Comparison of ENCODE assay signal across 27 mouse cellular contexts in genomic region chr3:83148055-83148447, GRCm38 (mm10). TPM values are rescaled to one million over a fixed set of nuclear protein-coding genes. Genes with fewer than 3 reads are reported as not detected.
DNase-seq lines count a peak whose midpoint lies in the region; ATAC-seq and TF ChIP-seq lines count a peak whose summit lies in the region.
"Had no signal": no experiment of that assay in that cellular context is flagged by ENCODE, and none has a peak within 500 bp of the region (broad histone marks: within the 10 kb centered on the region; RNA-seq: fewer than 3 reads in every experiment).

No protein-coding gene starts in this region.

- no peak for TF ChIP-seq CTCF in brain, embryonic 14.5 days (IDR thresholded peaks at IDR 0.05; ENCODE audit: borderline replicate concordance, extremely low read depth, insufficient read depth, insufficient read length)
- no peak for TF ChIP-seq CTCF in midbrain, postnatal 0 days (IDR thresholded peaks at IDR 0.05)

- DNase-seq in hindbrain, embryonic 14.5 days (ENCODE audit: low spot score) = no peak
- DNase-seq in brain, embryonic 14.5 days (ENCODE audit: low read depth) = peak; percentile 59
- DNase-seq in midbrain, postnatal 0 days (ENCODE audit: low spot score) = no peak
- DNase-seq in thymus, postnatal 14 days = no peak
- no peak for DNase-seq in layer of hippocampus, adult 11-12 months (ENCODE audit: low spot score)
- DNase-seq: adrenal gland, adult 2 months; cerebellum, adult 9-11 months; gastrocnemius, postnatal 36 days; heart, adult 2 months; heart, postnatal 14 days; kidney, adult 18-20 months; liver; thymus, adult 18-20 months; thymus, postnatal 4 days had no signal

- peak overlapping the region; percentile 43; the same call in 1 of the 2 replicates for H3K27ac ChIP-seq in hindbrain, embryonic 14.5 days
- H3K27ac ChIP-seq in hindbrain, embryonic 13.5 days = no peak overlapping the region
- H3K27ac ChIP-seq in forebrain, embryonic 16.5 days (ENCODE audit: low read length) = peak overlapping the region; percentile 25
- peak overlapping the region; percentile 4; the same call in 1 of the 2 replicates for H3K27ac ChIP-seq in midbrain, postnatal 0 days (ENCODE audit: low read depth, low read length)
- H3K27ac ChIP-seq: embryonic facial prominence, embryonic 15.5 days; heart, adult 2 months; heart, embryonic 13.5 days; kidney, postnatal 0 days; limb, embryonic 10.5 days; liver, embryonic 15.5 days; macrophage; stomach, embryonic 15.5 days had no signal

- H3K27me3 ChIP-seq in hindbrain, embryonic 14.5 days (ENCODE audit: control insufficient read depth, insufficient read depth, low read length) = no peaks in the 10 kb centered on the region
- H3K27me3 ChIP-seq in hindbrain, embryonic 13.5 days = no peaks in the 10 kb centered on the region
- no peaks in the 10 kb centered on the region for H3K27me3 ChIP-seq in forebrain, embryonic 16.5 days (replicated peaks; ENCODE audit: control insufficient read depth, insufficient read depth, low read length)
- no peaks in the 10 kb centered on the region for H3K27me3 ChIP-seq in midbrain, postnatal 0 days (ENCODE audit: insufficient read depth, low read length)
- H3K27me3 ChIP-seq: embryonic facial prominence, embryonic 15.5 days; heart, embryonic 13.5 days; liver, embryonic 15.5 days; stomach, embryonic 15.5 days had no signal

- H3K9me3 ChIP-seq in hindbrain, embryonic 14.5 days (ENCODE audit: control insufficient read depth, low read length) = no peaks in the 10 kb centered on the region
- H3K9me3 ChIP-seq in hindbrain, embryonic 13.5 days = no peaks in the 10 kb centered on the region
- no peaks in the 10 kb centered on the region for H3K9me3 ChIP-seq in forebrain, embryonic 16.5 days (ENCODE audit: control insufficient read depth, low read length)
- no peaks in the 10 kb centered on the region for H3K9me3 ChIP-seq in midbrain, postnatal 0 days (ENCODE audit: low read length)
- H3K9me3 ChIP-seq: embryonic facial prominence, embryonic 15.5 days; heart, embryonic 13.5 days; limb, embryonic 10.5 days; liver, embryonic 15.5 days; stomach, embryonic 15.5 days had no signal

- no peak overlapping the region for H3K4me2 ChIP-seq in hindbrain, embryonic 14.5 days (replicated peaks)
- no peak overlapping the region for H3K4me2 ChIP-seq in hindbrain, embryonic 13.5 days
- H3K4me2 ChIP-seq in forebrain, embryonic 16.5 days (ENCODE audit: low read length) = no peak overlapping the region
- H3K4me2 ChIP-seq in midbrain, postnatal 0 days (ENCODE audit: low read depth, low read length, poor library complexity, severe bottlenecking) = no peak overlapping the region
- H3K4me2 ChIP-seq: embryonic facial prominence, embryonic 15.5 days; heart, embryonic 13.5 days; liver, embryonic 15.5 days; stomach, embryonic 15.5 days had no signal

- 12% methylated on average over 4 of the region's 4 CpGs for WGBS in hindbrain, embryonic 14.5 days
- 17% methylated on average over 4 of the region's 4 CpGs for WGBS in hindbrain, embryonic 13.5 days
- WGBS in forebrain, embryonic 16.5 days = 29% methylated on average over 4 of the region's 4 CpGs
- WGBS in midbrain, postnatal 0 days = 12% methylated on average over 4 of the region's 4 CpGs

- no peaks in the 10 kb centered on the region for H3K36me3 ChIP-seq in hindbrain, embryonic 14.5 days (replicated peaks; ENCODE audit: control insufficient read depth, insufficient read depth)
- H3K36me3 ChIP-seq in hindbrain, embryonic 13.5 days = no peaks in the 10 kb centered on the region
- H3K36me3 ChIP-seq in forebrain, embryonic 16.5 days (ENCODE audit: control insufficient read depth, insufficient read depth) = no peaks in the 10 kb centered on the region
- H3K36me3 ChIP-seq in midbrain, postnatal 0 days (ENCODE audit: insufficient read depth, low read length) = no peaks in the 10 kb centered on the region
- H3K36me3 ChIP-seq: embryonic facial prominence, embryonic 15.5 days; heart, embryonic 13.5 days; limb, embryonic 10.5 days; liver, embryonic 15.5 days; stomach, embryonic 15.5 days had no signal

- TF ChIP-seq POLR2A in brain, embryonic 14.5 days (IDR thresholded peaks at IDR 0.05; ENCODE audit: borderline replicate concordance, extremely low read depth, insufficient read depth, insufficient read length, poor library complexity, severe bottlenecking) = no peak

- ATAC-seq in hindbrain, embryonic 14.5 days (ENCODE audit: low FRiP score) = no peak
- no peak for ATAC-seq in hindbrain, embryonic 13.5 days (ENCODE audit: low FRiP score)
- ATAC-seq in forebrain, embryonic 16.5 days = peak; percentile 82
- no peak for ATAC-seq in midbrain, postnatal 0 days (ENCODE audit: low FRiP score)

- H3K4me1 ChIP-seq in hindbrain, embryonic 14.5 days (replicated peaks; ENCODE audit: control insufficient read depth, insufficient read depth, low read length) = peaks cover 8% of the 10 kb centered on the region
- peaks cover 8% of the 10 kb centered on the region for H3K4me1 ChIP-seq in hindbrain, embryonic 13.5 days (replicated peaks)
- peaks cover 5% of the 10 kb centered on the region; the same call in 1 of the 2 replicates for H3K4me1 ChIP-seq in forebrain, embryonic 16.5 days (replicated peaks; ENCODE audit: control insufficient read depth, insufficient read depth, low read length)
- 0 out of 2 replicates have a peak, but pooled peaks cover 3% of the 10 kb centered on the region for H3K4me1 ChIP-seq in midbrain, postnatal 0 days (ENCODE audit: insufficient read depth, low read length)
- H3K4me1 ChIP-seq: embryonic facial prominence, embryonic 15.5 days; heart, embryonic 13.5 days; limb, embryonic 10.5 days; liver, embryonic 15.5 days; stomach, embryonic 15.5 days had no signal

- peak overlapping the region; percentile 12; the same call in 1 of the 2 replicates for H3K9ac ChIP-seq in hindbrain, embryonic 14.5 days
- no peak overlapping the region for H3K9ac ChIP-seq in hindbrain, embryonic 13.5 days
- no peak overlapping the region for H3K9ac ChIP-seq in forebrain, embryonic 16.5 days (replicated peaks; ENCODE audit: low read depth, low read length)
- H3K9ac ChIP-seq in midbrain, postnatal 0 days (replicated peaks; ENCODE audit: low read length, poor library complexity, severe bottlenecking) = no peak overlapping the region
- H3K9ac ChIP-seq: embryonic facial prominence, embryonic 15.5 days; heart, embryonic 13.5 days; liver, embryonic 15.5 days; stomach, embryonic 15.5 days had no signal

- H3K4me3 ChIP-seq in hindbrain, embryonic 14.5 days (replicated peaks; ENCODE audit: low read length) = no peak overlapping the region
- no peak overlapping the region for H3K4me3 ChIP-seq in hindbrain, embryonic 13.5 days
- H3K4me3 ChIP-seq in forebrain, embryonic 16.5 days (replicated peaks; ENCODE audit: low read length) = no peak overlapping the region
- no peak overlapping the region for H3K4me3 ChIP-seq in midbrain, postnatal 0 days (ENCODE audit: low read depth, low read length)
- H3K4me3 ChIP-seq: embryonic facial prominence, embryonic 15.5 days; heart, adult 2 months; heart, embryonic 13.5 days; limb, embryonic 10.5 days; liver, embryonic 15.5 days; myocyte; stomach, embryonic 15.5 days had no signal

RNA-seq across cellular contexts. Expression of gene Dchs2, which starts 20.3 kb away (rescaled TPM):
- 2.1 and 2.3 TPM in 2 replicates for polyA plus RNA-seq in hindbrain, embryonic 14.5 days (2014; fragmentation: Nextera tagmentation; extraction: Ambion mirVana)
- 0.87 and 0.98 TPM in 2 replicates for polyA plus RNA-seq in hindbrain, embryonic 13.5 days (2015; fragmentation: Nextera tagmentation; extraction: Ambion mirVana)
- 0.69 and 1.8 TPM in 2 replicates for polyA plus RNA-seq in brain, embryonic 14.5 days (2012; rRNA removed)
- 0.51 and 0.68 TPM in 2 replicates for polyA plus RNA-seq in forebrain, embryonic 16.5 days (2015; fragmentation: Nextera tagmentation; extraction: Ambion mirVana)
- 7.6 and 8.7 TPM in 2 replicates for total RNA-seq in midbrain, postnatal 0 days (2014; rRNA removed)
- polyA plus RNA-seq in midbrain, postnatal 0 days (2015; fragmentation: Nextera tagmentation; extraction: Ambion mirVana) = 0.45 and 0.54 TPM in 2 replicates
- total RNA-seq: common myeloid progenitor, adult 5-6 weeks; MEL; neutrophil, adult 5-6 weeks had no signal
- polyA plus RNA-seq: macrophage had no signal
